Mouse (Mus musculus) embryonic fibroblast, embryonic 13.5 days (primary cell): ENCODE measurements around the gene Tmem179.

Experiments used
- CTCF ChIP-seq: IDR thresholded peaks from 2 replicates; pipeline ENCODE4 v1.5.1; 2011; ENCODE audit warnings: mild to moderate bottlenecking, control low read depth, low read length, moderate library complexity, borderline replicate concordance; ENCODE audit not compliant: insufficient read depth
- POLR2A ChIP-seq: IDR thresholded peaks from 2 replicates; pipeline ENCODE4 v1.6.1; 2011; ENCODE audit warnings: low read depth, mild to moderate bottlenecking, control low read depth, low read length, moderate library complexity

GRCm38 (mm10) chr12:112559231-112559630, 42.7 kb upstream of the Tmem179 start:
- TF ChIP-seq CTCF (no peak), POLR2A (no peak)
